Mouse (Mus musculus) fat pad, adult 2 months (tissue): Measurements from ENCODE around the gene Gm21440.
"Not testable (repeated sequence)": the region's sequence is repeated elsewhere in the genome, so short reads cannot be mapped to it uniquely, and the experiment has no call there.

Source experiments
- DNase-seq: peaks from one replicate; pipeline ENCODE4 v3.0.0-alpha.2; 2011; ENCODE audit warnings: low read depth, low spot score; ENCODE audit errors: extremely low read depth

Gm21440 gene

DNA sequence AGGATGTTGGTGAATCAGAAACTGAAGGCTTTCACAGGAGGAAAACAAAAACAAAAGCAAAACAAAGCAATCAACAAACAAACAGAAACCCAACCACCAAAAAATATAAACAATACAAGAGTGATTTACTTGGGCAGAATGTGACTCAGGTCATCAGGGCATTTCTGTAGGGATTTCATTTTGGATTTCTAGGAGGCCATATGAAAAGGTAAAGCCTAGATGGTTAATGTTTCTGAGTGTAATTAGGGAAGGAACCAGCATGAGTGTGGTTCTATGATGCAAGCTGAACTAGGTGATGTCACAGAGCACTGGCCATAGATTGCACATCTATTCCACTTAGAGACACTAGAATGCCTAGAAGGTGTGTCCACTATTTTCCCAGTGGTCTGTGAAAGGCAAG is at the start of gene Gm21440, which contains the start of gene Gm21454:
Gene Gm21440 (plus strand): TSS at position 301 of the 400 bp plus-strand sequence.
Gene Gm21454 (plus strand): TSS at position 352 of the 400 bp plus-strand sequence.
- DNase-seq, result not testable (repeated sequence)

GRCm38 (mm10) chrY:13223828-13224227 is 28.4 kb upstream of the Gm21440 start, which contains the start of gene Gm21828:
Gene Gm21828 (minus strand): TSS chrY:13223928.
- not testable (repeated sequence) for DNase-seq
